Mouse (Mus musculus) T-cell, adult 66 days (primary cell): ENCODE results near the gene Dvl1. TPM values are rescaled to one million over a fixed set of nuclear protein-coding genes. Genes with fewer than 3 reads are reported as not detected.

ENCODE experiments used
- total RNA-seq, 2 experiments: library from RNA; stranded (reverse); gene quantifications; 3 replicates in 1 of 2; 4 replicates in 1 of 2; pipeline ENCODE4 v1.2.4; 2023

Dvl1 gene
- 10 to 100 TPM; 75.5 to 75.8 TPM for total RNA-seq

GRCm38 (mm10) chr4:155846871-155847578, at the start of gene Dvl1:
Gene Dvl1 (plus strand): TSS chr4:155847402.

GRCm38 (mm10) chr4:155802741-155803339, 44.4 kb upstream of the Dvl1 start, which contains the start of gene Mrpl20:
Gene Mrpl20 (plus strand): TSS chr4:155802878.

GRCm38 (mm10) chr4:155811929-155812664, 35.1 kb upstream of the Dvl1 start, which contains the start of gene Ccnl2:
Gene Ccnl2 (plus strand): TSS chr4:155812489.

GRCm38 (mm10) chr4:155831205-155831766, 15.9 kb upstream of the Dvl1 start, which contains the start of gene Aurkaip1:
Gene Aurkaip1 (plus strand): TSS chr4:155831272.

GRCm38 (mm10) chr4:155839483-155839910, 7.7 kb upstream of the Dvl1 start, which contains the start of gene Mxra8:
Gene Mxra8 (plus strand): TSS chr4:155839680.

GRCm38 (mm10) chr4:155863001-155863400, 15.8 kb downstream of the Dvl1 start, which contains the start of gene Tas1r3:
Gene Tas1r3 (minus strand): TSS chr4:155863362.

GRCm38 (mm10) chr4:155869317-155870033, 22.3 kb downstream of the Dvl1 start, which contains the start of the genes Cptp and Ints11:
Gene Cptp (minus strand): TSS chr4:155869440.
Gene Ints11 (plus strand): TSS chr4:155869546.

GRCm38 (mm10) chr4:155891551-155892001, 44.4 kb downstream of the Dvl1 start, which contains the start of the genes Pusl1 and Acap3:
Gene Pusl1 (minus strand): TSS chr4:155891781.
Gene Acap3 (plus strand): TSS chr4:155891822.

Other genes starting within 250 kb of the Dvl1 start
- gene Slc35e2, start 246.0 kb upstream of the Dvl1 start, total RNA-seq: 10 to 100 TPM; 30.9 to 33.6 TPM
- gene Cdk11b, start 222.5 kb upstream of the Dvl1 start, total RNA-seq: 100 to 1,000 TPM; 136 to 169 TPM
- not detected for gene Gm10563, start 202.0 kb upstream of the Dvl1 start, total RNA-seq
- gene Mmp23, start 194.0 kb upstream of the Dvl1 start, total RNA-seq: under 1 TPM in 1 of 2 experiments, not detected in 1; 0.52 TPM
- gene Mib2, start 178.2 kb upstream of the Dvl1 start, total RNA-seq: 10 to 100 TPM; 42.4 to 53.7 TPM
- gene Fndc10, start 153.1 kb upstream of the Dvl1 start, total RNA-seq: 1 to 10 TPM; 8.1 to 9.0 TPM
- 10 to 100 TPM; 85.5 to 85.9 TPM for gene Ssu72, start 142.6 kb upstream of the Dvl1 start, total RNA-seq
- 1 to 10 TPM; 1.1 to 1.4 TPM for gene Tmem240, start 112.6 kb upstream of the Dvl1 start, total RNA-seq
- 10 to 100 TPM; 54.6 to 56.0 TPM for gene Atad3a, start 86.3 kb upstream of the Dvl1 start, total RNA-seq
- gene Vwa1, start 72.7 kb upstream of the Dvl1 start, total RNA-seq: not detected
- gene Tmem88b, start 61.5 kb upstream of the Dvl1 start, total RNA-seq: not detected
- not detected for gene Ankrd65, start 57.0 kb upstream of the Dvl1 start, total RNA-seq
- gene Mrpl20, start 44.5 kb upstream of the Dvl1 start, total RNA-seq: 10 to 100 TPM; 46.5 to 54.4 TPM
- 100 to 1,000 TPM; 225 to 247 TPM for gene Ccnl2, start 34.9 kb upstream of the Dvl1 start, total RNA-seq
- 10 to 100 TPM; 85.7 to 88.9 TPM for gene Aurkaip1, start 16.1 kb upstream of the Dvl1 start, total RNA-seq
- 1 to 10 TPM; 4.2 to 5.4 TPM for gene Mxra8, start 7.7 kb upstream of the Dvl1 start, total RNA-seq
- 1 to 10 TPM; 2.7 to 2.8 TPM for gene Tas1r3, start 16.0 kb downstream of the Dvl1 start, total RNA-seq
- 10 to 100 TPM; 11.5 to 12.6 TPM for gene Cptp, start 22.0 kb downstream of the Dvl1 start, total RNA-seq
- gene Ints11, start 22.1 kb downstream of the Dvl1 start, total RNA-seq: 10 to 100 TPM; 62.8 to 66.9 TPM
- gene Pusl1, start 44.4 kb downstream of the Dvl1 start, total RNA-seq: 10 to 100 TPM; 35.4 to 47.7 TPM
- gene Acap3, start 44.4 kb downstream of the Dvl1 start, total RNA-seq: 10 to 100 TPM; 58.7 to 66.4 TPM
- gene Ube2j2, start 96.4 kb downstream of the Dvl1 start, total RNA-seq: 100 to 1,000 TPM; 121 to 130 TPM
- gene C1qtnf12, start 114.9 kb downstream of the Dvl1 start, total RNA-seq: 1 to 10 TPM; 6.3 to 7.8 TPM
- 1 to 10 TPM; 3.8 to 4.4 TPM for gene B3galt6, start 145.2 kb downstream of the Dvl1 start, total RNA-seq
- 100 to 1,000 TPM; 204 to 233 TPM for gene Sdf4, start 145.5 kb downstream of the Dvl1 start, total RNA-seq
- 10 to 100 TPM; 25.0 to 30.6 TPM for gene Tnfrsf4, start 166.4 kb downstream of the Dvl1 start, total RNA-seq
- 10 to 100 TPM; 45.0 to 65.5 TPM for gene Tnfrsf18, start 178.8 kb downstream of the Dvl1 start, total RNA-seq
- gene Ttll10, start 212.0 kb downstream of the Dvl1 start, total RNA-seq: not detected